Mouse (Mus musculus) spleen, adult 12 weeks (tissue): ENCODE data around the gene Fam161b.
A peak's percentile ranks its signal among the peaks of the same experiment; 100 is the strongest.

ENCODE experiments used
- DNase-seq: peaks from one replicate; pipeline ENCODE4 v3.0.0; 2022; ENCODE audit warnings: low spot score

Gene Fam161b

GRCm38 (mm10) chr12:84361555-84362489 is at the start of gene Fam161b, which contains the start of gene Coq6:
Gene Fam161b, minus strand, starts transcription at chr12:84361833.
Gene Coq6, plus strand, starts transcription at chr12:84361657.
- peak; percentile 84 for DNase-seq

GRCm38 (mm10) chr12:84408819-84409507 is 47.3 kb upstream of the Fam161b start, which contains the start of the genes Entpd5 and Bbof1:
Gene Entpd5, minus strand, starts transcription at chr12:84409029.
Gene Bbof1, plus strand, starts transcription at chr12:84409071.
- DNase-seq = peak; percentile 85

GRCm38 (mm10) chr12:84407874-84408818 is 46.5 kb upstream of the Fam161b start:
- DNase-seq = peak; percentile 51

- DNase-seq = no peak
Measured at GRCm38 (mm10) chr12:84407259-84407658, 45.6 kb upstream of the Fam161b start.

- DNase-seq = no peak
Measured at GRCm38 (mm10) chr12:84404541-84404940, 42.9 kb upstream of the Fam161b start.

GRCm38 (mm10) chr12:84402923-84403322 is 41.3 kb upstream of the Fam161b start:
- DNase-seq = no peak

GRCm38 (mm10) chr12:84400653-84401052 is 39.0 kb upstream of the Fam161b start:
- no peak for DNase-seq

- no peak for DNase-seq
Measured at GRCm38 (mm10) chr12:84400068-84400467, 38.4 kb upstream of the Fam161b start.

GRCm38 (mm10) chr12:84399663-84400062 is 38.0 kb upstream of the Fam161b start:
- no peak for DNase-seq

- DNase-seq = no peak
Measured at GRCm38 (mm10) chr12:84399135-84399534, 37.5 kb upstream of the Fam161b start.

GRCm38 (mm10) chr12:84398629-84399028 is 37.0 kb upstream of the Fam161b start:
- DNase-seq = no peak

- DNase-seq = no peak
Measured at GRCm38 (mm10) chr12:84397685-84398084, 36.1 kb upstream of the Fam161b start.

- no peak for DNase-seq
Measured at GRCm38 (mm10) chr12:84396947-84397679, 35.5 kb upstream of the Fam161b start.

- DNase-seq = no peak
Measured at GRCm38 (mm10) chr12:84393847-84394246, 32.2 kb upstream of the Fam161b start.

- no peak for DNase-seq
Measured at GRCm38 (mm10) chr12:84392681-84393080, 31.0 kb upstream of the Fam161b start.

- DNase-seq = no peak
Measured at GRCm38 (mm10) chr12:84390336-84390735, 28.7 kb upstream of the Fam161b start.

- no peak for DNase-seq
Measured at GRCm38 (mm10) chr12:84388774-84389400, 27.3 kb upstream of the Fam161b start.

GRCm38 (mm10) chr12:84388097-84388496 is 26.5 kb upstream of the Fam161b start:
- DNase-seq = no peak

- no peak for DNase-seq
Measured at GRCm38 (mm10) chr12:84385408-84385807, 23.8 kb upstream of the Fam161b start.

GRCm38 (mm10) chr12:84384644-84385081 is 23.0 kb upstream of the Fam161b start:
- no peak for DNase-seq
